Mouse (Mus musculus): ENCODE data around the gene Sh3bgrl3. TPM values are rescaled to one million over a fixed set of nuclear protein-coding genes. Genes with fewer than 3 reads are reported as not detected.

Sh3bgrl3 gene
- total RNA-seq, 2 experiments from 2014 or later: 394 to 871 TPM

DNA sequence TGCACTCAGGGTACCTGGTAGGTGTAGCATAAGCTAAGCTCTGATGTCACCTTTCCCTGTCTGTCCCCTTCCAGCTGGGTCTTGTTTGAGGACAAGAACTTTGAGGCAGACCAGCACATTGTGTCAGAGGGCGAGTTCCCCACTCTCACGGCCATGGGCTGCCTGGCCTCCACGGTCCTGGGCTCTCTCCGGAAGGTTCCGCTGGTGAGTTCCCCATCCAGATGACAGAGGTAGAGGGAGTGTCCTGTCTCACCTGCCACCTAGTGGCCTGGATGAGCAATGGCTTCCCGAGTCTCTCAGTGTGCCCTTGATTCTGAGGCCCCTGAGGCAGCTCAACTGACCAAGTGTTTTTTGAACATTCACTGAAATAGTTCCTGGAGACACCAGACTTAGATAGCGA, 41.2 kb downstream of the Sh3bgrl3 start:
- ATAC-seq (replicated peaks; ENCODE audit: poor library complexity, severe bottlenecking): peak; percentile 96

- ATAC-seq (replicated peaks; ENCODE audit: poor library complexity, severe bottlenecking): no peak
Measured at GRCm38 (mm10) chr4:134084999-134085398, 43.6 kb downstream of the Sh3bgrl3 start.

- ATAC-seq (replicated peaks; ENCODE audit: poor library complexity, severe bottlenecking): no peak
Measured at GRCm38 (mm10) chr4:134082460-134082859, 46.1 kb downstream of the Sh3bgrl3 start.

- ATAC-seq (replicated peaks; ENCODE audit: poor library complexity, severe bottlenecking): peak; percentile 90
Measured at GRCm38 (mm10) chr4:134081730-134082386, 46.7 kb downstream of the Sh3bgrl3 start.

- ATAC-seq (replicated peaks; ENCODE audit: poor library complexity, severe bottlenecking): no peak
Measured at GRCm38 (mm10) chr4:134080674-134081073, 47.9 kb downstream of the Sh3bgrl3 start.

GRCm38 (mm10) chr4:134078694-134079093, 49.9 kb downstream of the Sh3bgrl3 start:
- peak; percentile 36 for ATAC-seq (replicated peaks; ENCODE audit: poor library complexity, severe bottlenecking)

Other genes starting within 250 kb of the Sh3bgrl3 start
- gene Rps6ka1, start 241.0 kb downstream of the Sh3bgrl3 start, total RNA-seq (2014; fragmentation: Nextera tagmentation): 172 and 174 TPM in 2 replicates
- 148 and 151 TPM in 2 replicates for gene Rps6ka1, start 241.0 kb downstream of the Sh3bgrl3 start, total RNA-seq (2017)
- 1,589 and 1,765 TPM in 2 replicates for gene Hmgn2, start 160.1 kb downstream of the Sh3bgrl3 start, total RNA-seq (2014; fragmentation: Nextera tagmentation)
- 943 and 964 TPM in 2 replicates for gene Hmgn2, start 160.1 kb downstream of the Sh3bgrl3 start, total RNA-seq (2017)
- 45.3 and 57.1 TPM in 2 replicates for gene Dhdds, start 127.9 kb downstream of the Sh3bgrl3 start, total RNA-seq (2014; fragmentation: Nextera tagmentation)
- 22.8 and 24.8 TPM in 2 replicates for gene Dhdds, start 127.9 kb downstream of the Sh3bgrl3 start, total RNA-seq (2017)
- 2.1 and 13.9 TPM in 2 replicates for gene Lin28a, start 109.9 kb downstream of the Sh3bgrl3 start, total RNA-seq (2014; fragmentation: Nextera tagmentation)
- gene Lin28a, start 109.9 kb downstream of the Sh3bgrl3 start, total RNA-seq (2017): 4.0 and 10.5 TPM in 2 replicates
- gene Zfp683, start 75.0 kb downstream of the Sh3bgrl3 start, total RNA-seq (2014; fragmentation: Nextera tagmentation): not detected in 2 replicates
- not detected in 2 replicates for gene Zfp683, start 75.0 kb downstream of the Sh3bgrl3 start, total RNA-seq (2017)
- gene Crybg2, start 68.0 kb downstream of the Sh3bgrl3 start, total RNA-seq (2014; fragmentation: Nextera tagmentation): 0.38 and 1.3 TPM in 2 replicates
- gene Crybg2, start 68.0 kb downstream of the Sh3bgrl3 start, total RNA-seq (2017): not detected in 2 replicates
- gene Cd52, start 33.7 kb downstream of the Sh3bgrl3 start, total RNA-seq (2014; fragmentation: Nextera tagmentation): 240 and 247 TPM in 2 replicates
- gene Cd52, start 33.7 kb downstream of the Sh3bgrl3 start, total RNA-seq (2017): 259 and 330 TPM in 2 replicates
- gene Ubxn11, start 26.2 kb downstream of the Sh3bgrl3 start, total RNA-seq (2014; fragmentation: Nextera tagmentation): 14.4 and 30.2 TPM in 2 replicates
- gene Ubxn11, start 26.2 kb downstream of the Sh3bgrl3 start, total RNA-seq (2017): 4.8 and 11.2 TPM in 2 replicates
- gene Cep85, start 58.3 kb upstream of the Sh3bgrl3 start, total RNA-seq (2014; fragmentation: Nextera tagmentation): 20.8 and 28.9 TPM in 2 replicates
- 26.7 and 33.7 TPM in 2 replicates for gene Cep85, start 58.3 kb upstream of the Sh3bgrl3 start, total RNA-seq (2017)
- not detected in 2 replicates for gene Gm7534, start 74.2 kb upstream of the Sh3bgrl3 start, total RNA-seq (2014; fragmentation: Nextera tagmentation)
- gene Gm7534, start 74.2 kb upstream of the Sh3bgrl3 start, total RNA-seq (2017): not detected in 2 replicates
- gene Catsper4, start 98.6 kb upstream of the Sh3bgrl3 start, total RNA-seq (2014; fragmentation: Nextera tagmentation): not detected in 2 replicates
- gene Catsper4, start 98.6 kb upstream of the Sh3bgrl3 start, total RNA-seq (2017): not detected in 2 replicates
- gene Cnksr1, start 109.6 kb upstream of the Sh3bgrl3 start, total RNA-seq (2014; fragmentation: Nextera tagmentation): not detected in 2 replicates
- not detected in 2 replicates for gene Cnksr1, start 109.6 kb upstream of the Sh3bgrl3 start, total RNA-seq (2017)
- gene E130218I03Rik, start 114.9 kb upstream of the Sh3bgrl3 start, total RNA-seq (2014; fragmentation: Nextera tagmentation): not detected in 2 replicates
- gene E130218I03Rik, start 114.9 kb upstream of the Sh3bgrl3 start, total RNA-seq (2017): 0.21 and 0.22 TPM in 2 replicates
- gene Zfp593, start 116.8 kb upstream of the Sh3bgrl3 start, total RNA-seq (2014; fragmentation: Nextera tagmentation): 13.4 and 16.2 TPM in 2 replicates
- 9.4 and 18.7 TPM in 2 replicates for gene Zfp593, start 116.8 kb upstream of the Sh3bgrl3 start, total RNA-seq (2017)
- gene Gm30191, start 118.1 kb upstream of the Sh3bgrl3 start, total RNA-seq (2014; fragmentation: Nextera tagmentation): not detected in 2 replicates
- gene Gm30191, start 118.1 kb upstream of the Sh3bgrl3 start, total RNA-seq (2017): not detected in 2 replicates
- gene Grrp1, start 125.3 kb upstream of the Sh3bgrl3 start, total RNA-seq (2014; fragmentation: Nextera tagmentation): not detected in 2 replicates
- gene Grrp1, start 125.3 kb upstream of the Sh3bgrl3 start, total RNA-seq (2017): not detected in 2 replicates
- 17.6 and 18.5 TPM in 2 replicates for gene Pdik1l, start 159.1 kb upstream of the Sh3bgrl3 start, total RNA-seq (2014; fragmentation: Nextera tagmentation)
- gene Pdik1l, start 159.1 kb upstream of the Sh3bgrl3 start, total RNA-seq (2017): 35.4 and 41.7 TPM in 2 replicates
- gene Trim63, start 186.3 kb upstream of the Sh3bgrl3 start, total RNA-seq (2014; fragmentation: Nextera tagmentation): not detected in 2 replicates
- not detected in 2 replicates for gene Trim63, start 186.3 kb upstream of the Sh3bgrl3 start, total RNA-seq (2017)
- not detected in 2 replicates for gene Slc30a2, start 214.4 kb upstream of the Sh3bgrl3 start, total RNA-seq (2014; fragmentation: Nextera tagmentation)
- not detected in 2 replicates for gene Slc30a2, start 214.4 kb upstream of the Sh3bgrl3 start, total RNA-seq (2017)